Mouse (Mus musculus) heart, adult 2 months (tissue): ENCODE results near the gene Amotl1. TPM values are rescaled to one million over a fixed set of nuclear protein-coding genes. Genes with fewer than 3 reads are reported as not detected.
A peak's percentile ranks its signal among the peaks of the same experiment; 100 is the strongest.
"Not testable (repeated sequence)": the region's sequence is repeated elsewhere in the genome, so short reads cannot be mapped to it uniquely, and the experiment has no call there.

Experiments used
- DNase-seq, 2 experiments: peaks; one replicate each; pipeline ENCODE4 v3.0.0; 2021
- H3K27ac ChIP-seq: fragments of 200-600 bp; 2 replicates; pipeline ENCODE4 v1.8.1; 2022
- H3K27me3 ChIP-seq: fragments of 200-500 bp; 2 replicates; pipeline ENCODE4 v1.6.1; 2012; ENCODE audit warnings: mild to moderate bottlenecking, low read length, inconsistent platforms, mixed read lengths; ENCODE audit not compliant: control insufficient read depth, insufficient read depth
- H3K36me3 ChIP-seq: fragments of 200-500 bp; 2 replicates; pipeline ENCODE4 v1.6.1; 2012; ENCODE audit warnings: low read length, inconsistent platforms; ENCODE audit not compliant: control insufficient read depth, insufficient read depth
- H3K4me1 ChIP-seq: fragments of 200-500 bp; 2 replicates; pipeline ENCODE4 v1.6.1; 2011; ENCODE audit warnings: low read length; ENCODE audit not compliant: control insufficient read depth, insufficient read depth
- H3K4me3 ChIP-seq: fragments of 200-600 bp; 2 replicates; pipeline ENCODE4 v1.8.1; 2022
- H3K79me2 ChIP-seq: fragments of 200-500 bp; replicated peaks from 2 replicates; pipeline ENCODE4 v1.6.1; 2012; ENCODE audit warnings: mild to moderate bottlenecking, inconsistent platforms, low read length, moderate library complexity, mixed read lengths; ENCODE audit not compliant: control insufficient read depth, insufficient read depth
- H3K9ac ChIP-seq: fragments of 200-500 bp; 2 replicates; pipeline ENCODE4 v1.6.1; 2012; ENCODE audit warnings: low read depth, mild to moderate bottlenecking, control low read depth, inconsistent platforms, low read length, mixed read lengths
- CTCF ChIP-seq: fragments of 200-600 bp; IDR thresholded peaks from 2 replicates; pipeline ENCODE4 v1.8.1; 2022; ENCODE audit warnings: antibody characterized with exemption, mild to moderate bottlenecking, moderate library complexity
- EP300 ChIP-seq: fragments of 200-500 bp; IDR thresholded peaks from 2 replicates; pipeline ENCODE4 v1.6.1; 2011; ENCODE audit warnings: low read depth, low read length, control low read depth; ENCODE audit not compliant: insufficient read depth
- POLR2A ChIP-seq: fragments of 200-500 bp; IDR thresholded peaks from 2 replicates; pipeline ENCODE4 v1.6.1; 2011; ENCODE audit warnings: mild to moderate bottlenecking, low read depth, low read length, control low read depth; ENCODE audit not compliant: insufficient read depth
- WGBS: fragments of 180-500 bp; shearing (Covaris S2); methylation state at CpG from one replicate; pipeline ENCODE4 v1.1.7; 2018; 5-methylcytosine and 5-hydroxymethylcytosine counted together
- intact Hi-C: fragments of 180-260 bp; cut with DNase I; formaldehyde crosslinking; loops from one replicate; pipeline ENCODE4 v1.15.1; 2025
- polyA plus RNA-seq: library from polyadenylated mRNA; depleted of rRNA; stranded (reverse); fragments of >200 nt; gene quantifications from 2 replicates; pipeline ENCODE4 v1.2.3, GENCODE M21; 2012
- total RNA-seq, 2 experiments: library from RNA; stranded (reverse); gene quantifications; 2 replicates each; pipeline ENCODE4 v1.2.3; 2021

Gene Amotl1
- total and polyA plus RNA-seq, 3 experiments = 27.4 to 59.5 (median 58.3) TPM

GRCm38 (mm10) chr9:14590666-14591065 is 54.2 kb downstream of the Amotl1 start:
- TF ChIP-seq CTCF (no peak), EP300 (no peak), POLR2A (no peak)
- no peak for DNase-seq
- WGBS = 66% methylated on average over 7 of the region's 7 CpGs
- no peak overlapping the region for H3K4me3 ChIP-seq
- peaks cover 15% of the 10 kb centered on the region for H3K4me1 ChIP-seq
- intact Hi-C loops = loop anchor here (5.0 kb wide), 1 partner anchor 43 kb away; no protein-coding TSS in a partner anchor
- no peak overlapping the region for H3K27ac ChIP-seq
- H3K9ac ChIP-seq = no peak overlapping the region
- H3K36me3 ChIP-seq = peaks cover 10% of the 10 kb centered on the region
- peaks cover 5% of the 10 kb centered on the region for H3K79me2 ChIP-seq
- no peaks in the 10 kb centered on the region for H3K27me3 ChIP-seq

- no peak overlapping the region for H3K27ac ChIP-seq
- peaks cover 6% of the 10 kb centered on the region for H3K79me2 ChIP-seq
- no peak overlapping the region for H3K9ac ChIP-seq
- TF ChIP-seq CTCF = no peak
- no peak for TF ChIP-seq POLR2A
- TF ChIP-seq EP300 = no peak
- WGBS = 54% methylated on average over 4 of the region's 4 CpGs
- no peak overlapping the region for H3K4me3 ChIP-seq
- H3K27me3 ChIP-seq = no peaks in the 10 kb centered on the region
- intact Hi-C loops = no loop called here
- peaks cover 13% of the 10 kb centered on the region for H3K36me3 ChIP-seq
- no peak for DNase-seq
- H3K4me1 ChIP-seq = peaks cover 18% of the 10 kb centered on the region
Observed at GRCm38 (mm10) chr9:14588690-14589089, 56.2 kb downstream of the Amotl1 start.

DNA sequence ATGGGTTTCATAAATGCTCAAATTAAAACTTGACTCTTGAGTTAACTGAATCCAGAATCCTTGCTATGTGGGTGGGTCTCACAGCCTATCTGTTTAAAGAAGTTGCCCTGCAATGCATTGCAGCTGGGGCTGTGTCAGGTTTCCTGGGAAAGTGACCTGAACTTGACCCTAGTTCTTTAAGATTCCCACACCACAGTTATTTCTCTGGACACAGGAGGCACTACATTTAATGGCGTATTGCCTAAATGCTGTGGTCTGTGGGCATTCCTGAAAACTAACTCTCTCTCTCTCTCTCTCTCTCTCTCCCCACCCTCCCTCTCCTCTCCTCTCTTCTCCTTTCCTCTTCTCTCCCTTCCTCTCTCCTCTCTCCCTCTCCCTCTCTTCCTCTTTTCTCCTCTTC is 59.2 kb downstream of the Amotl1 start:
- Histone ChIP-seq H3K9ac (no peak overlapping the region), H3K4me3 (no peak overlapping the region), H3K79me2 (peaks cover 6% of the 10 kb centered on the region), H3K36me3 (peaks cover 9% of the 10 kb centered on the region), H3K27ac (no peak overlapping the region), H3K27me3 (no peaks in the 10 kb centered on the region), H3K4me1 (peaks cover 15% of the 10 kb centered on the region)
- 67% methylated on average over 1 of the region's 1 CpGs for WGBS
- intact Hi-C loops = no loop called here
- no peak for DNase-seq
- TF ChIP-seq CTCF (no peak), POLR2A (no peak), EP300 (no peak)

DNA sequence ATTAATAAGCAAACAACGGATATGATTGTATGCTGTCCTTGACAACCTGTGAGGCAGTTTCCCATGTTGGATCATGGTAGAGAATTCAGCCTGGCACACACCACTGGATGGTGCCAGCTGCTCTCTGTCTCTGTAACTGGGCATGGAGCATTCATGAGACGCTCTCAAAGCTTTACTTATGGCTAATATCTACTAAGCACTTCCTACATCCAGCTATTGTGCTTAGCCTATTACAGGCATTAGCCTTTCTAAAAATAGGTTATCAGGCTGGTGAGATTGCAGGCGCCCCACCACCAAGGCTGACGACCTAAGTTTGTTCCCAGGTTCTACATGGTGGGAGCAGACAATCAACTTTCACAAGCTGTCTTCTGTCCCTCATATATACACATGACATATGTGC is 65.9 kb downstream of the Amotl1 start:
- Histone ChIP-seq H3K4me3 (no peak overlapping the region), H3K9ac (no peak overlapping the region), H3K27me3 (no peaks in the 10 kb centered on the region), H3K27ac (no peak overlapping the region), H3K36me3 (peaks cover 5% of the 10 kb centered on the region), H3K79me2 (no peaks in the 10 kb centered on the region; the same call in 1 of the 2 replicates), H3K4me1 (peaks cover 8% of the 10 kb centered on the region)
- intact Hi-C loops = loop anchor here (5.0 kb wide), 1 partner anchor 118 kb away; no protein-coding TSS in a partner anchor
- TF ChIP-seq CTCF = peak; percentile 28
- no peak for TF ChIP-seq EP300
- no peak for DNase-seq
- WGBS = 35% methylated on average over 4 of the region's 4 CpGs

DNA sequence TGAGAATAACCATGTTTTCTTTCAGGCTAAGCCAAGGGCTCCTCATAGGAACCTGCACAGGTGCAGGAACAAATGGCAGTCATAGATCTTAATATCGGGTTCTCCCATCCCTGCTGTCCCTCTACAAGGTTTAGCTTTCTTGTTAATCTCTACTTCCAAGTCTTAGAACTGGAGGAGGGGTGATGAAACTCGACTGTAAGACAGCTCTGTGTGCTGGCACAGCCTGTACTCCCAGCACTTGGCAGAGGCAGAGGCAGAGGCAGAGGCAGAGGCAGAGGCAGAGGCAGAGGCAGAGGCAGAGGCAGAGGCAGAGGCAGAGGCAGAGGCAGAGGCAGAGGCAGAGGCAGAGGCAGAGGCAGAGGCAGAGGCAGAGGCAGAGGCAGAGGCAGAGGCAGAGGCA is 68.5 kb downstream of the Amotl1 start:
- not testable (repeated sequence) for H3K36me3 ChIP-seq, H3K27ac ChIP-seq, H3K27me3 ChIP-seq, H3K4me1 ChIP-seq, H3K79me2 ChIP-seq, DNase-seq, H3K9ac ChIP-seq, H3K4me3 ChIP-seq
- 58% methylated on average over 2 of the region's 2 CpGs for whole genome bisulfite sequencing
- intact Hi-C loops = loop anchor here (5.0 kb wide), 1 partner anchor 121 kb away; no protein-coding TSS in a partner anchor

DNA sequence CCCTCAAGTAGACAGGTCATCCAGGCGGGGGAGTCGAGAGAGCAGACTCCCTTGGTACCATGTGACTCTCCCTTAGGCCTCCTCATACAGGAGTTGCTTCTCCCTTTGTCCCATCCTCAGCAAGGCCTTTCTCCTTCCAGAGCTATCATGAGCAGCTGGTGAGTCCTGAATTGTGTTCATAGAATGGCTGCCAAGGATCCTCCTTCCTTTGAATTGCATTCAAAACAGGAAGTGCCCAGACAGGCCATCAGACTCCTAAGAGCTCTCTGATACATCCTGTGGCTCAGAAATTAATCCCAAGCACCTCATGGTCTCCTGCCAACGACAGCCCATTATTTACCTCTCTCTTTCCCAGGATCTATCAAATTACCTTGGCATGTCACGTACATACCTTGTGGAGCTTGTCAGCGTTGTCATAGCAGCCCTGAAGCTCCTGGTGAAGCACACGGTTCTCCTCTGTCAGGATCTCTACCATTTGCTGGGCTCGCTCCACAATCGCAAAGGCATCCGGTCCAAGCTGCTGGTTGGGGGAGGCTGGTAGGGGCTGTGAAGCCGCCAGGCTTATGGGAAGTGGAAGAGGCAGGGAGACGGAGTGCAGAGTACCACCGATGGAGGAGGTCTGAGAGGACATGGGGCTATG is 70.0 kb downstream of the Amotl1 start:
- intact Hi-C loops = loop anchor here (5.0 kb wide), 1 partner anchor 122 kb away; no protein-coding TSS in a partner anchor
- TF ChIP-seq EP300 (no peak), CTCF (no peak), POLR2A (no peak)
- peak overlapping the region; percentile 33 for H3K27ac ChIP-seq
- H3K9ac ChIP-seq = no peak overlapping the region
- H3K4me1 ChIP-seq = peaks cover 8% of the 10 kb centered on the region
- peaks cover 5% of the 10 kb centered on the region for H3K36me3 ChIP-seq
- 40% methylated on average over 12 of the region's 12 CpGs for WGBS
- H3K4me3 ChIP-seq = no peak overlapping the region
- DNase-seq = peak in 1 of 2 experiments; percentile 33
- no peaks in the 10 kb centered on the region; the same call in 1 of the 2 replicates for H3K79me2 ChIP-seq
- no peaks in the 10 kb centered on the region for H3K27me3 ChIP-seq
